Mouse (Mus musculus): ENCODE results near the gene Fancd2os.

DNA sequence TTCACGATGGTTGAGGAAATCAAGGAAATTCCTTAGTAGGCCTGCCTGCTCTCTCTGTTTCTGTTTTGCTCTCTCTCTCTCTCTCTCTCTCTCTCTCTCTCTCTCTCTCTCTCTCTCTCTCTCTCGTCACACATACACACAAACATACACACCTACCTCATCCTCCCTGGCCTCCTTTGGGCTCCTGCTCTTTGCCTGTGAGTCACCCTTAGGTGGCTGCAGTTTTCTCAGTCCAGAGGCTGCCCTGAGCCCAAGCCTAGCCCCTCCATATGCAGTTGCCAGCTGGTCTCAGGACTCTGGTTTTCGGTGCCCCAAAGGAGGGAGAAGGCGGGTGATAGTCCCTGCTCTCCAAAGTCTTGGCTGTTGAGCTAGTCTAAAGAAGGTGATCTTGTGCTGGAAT is 42.5 kb upstream of the Fancd2os start:
- no peak for TF ChIP-seq CTCF (IDR thresholded peaks at IDR 0.05; ENCODE audit: low read depth)
- TF ChIP-seq EP300 (IDR thresholded peaks at IDR 0.05; ENCODE audit: low read depth) = no peak
